Mouse (Mus musculus) forebrain, embryonic 11.5 days (tissue): ENCODE measurements at regions not wholly inside any gene's neighbourhood (a gene's known extent, or its start where the extent isn't known, plus 50 kb on each side); places are given as distances from the start of the nearest gene placed in this dataset.

ENCODE experiments used
- ATAC-seq: fragments of 200-750 bp; cut with Nextera tagmentation; replicated peaks from 2 replicates; pipeline ENCODE4 v1.8.0; 2017; ENCODE audit warnings: moderate TSS enrichment; ENCODE audit not compliant: low FRiP score
- DNase-seq: peaks from one replicate; pipeline ENCODE4 v3.0.0-alpha.2; 2017; ENCODE audit warnings: low spot score
- H3K27ac ChIP-seq: fragments of 300-500 bp; sonication (generic); 2 replicates; pipeline ENCODE4 v1.5.1; 2014; ENCODE audit warnings: low read depth, low read length
- H3K27me3 ChIP-seq: fragments of 300-500 bp; sonication (generic); 2 replicates; pipeline ENCODE4 v1.6.1; 2014; ENCODE audit warnings: mild to moderate bottlenecking, low read length, mixed read lengths; ENCODE audit not compliant: control insufficient read depth, insufficient read depth
- H3K36me3 ChIP-seq: fragments of 300-500 bp; sonication (generic); 2 replicates; pipeline ENCODE4 v1.6.1; 2014; ENCODE audit warnings: mild to moderate bottlenecking, low read length, moderate library complexity, mixed read lengths; ENCODE audit not compliant: control insufficient read depth, insufficient read depth
- H3K4me1 ChIP-seq: fragments of 300-500 bp; sonication (generic); replicated peaks from 2 replicates; pipeline ENCODE4 v1.6.1; 2014; ENCODE audit warnings: low read length, mixed read lengths; ENCODE audit not compliant: control insufficient read depth, insufficient read depth
- H3K4me2 ChIP-seq: fragments of 300-500 bp; sonication (generic); 2 replicates; pipeline ENCODE4 v1.6.1; 2014; ENCODE audit warnings: low read depth, mild to moderate bottlenecking, low read length, moderate library complexity, mixed read lengths; ENCODE audit not compliant: severe bottlenecking
- H3K4me3 ChIP-seq: fragments of 300-500 bp; sonication (generic); 2 replicates; pipeline ENCODE4 v1.5.1; 2014; ENCODE audit warnings: low read depth, low read length
- H3K9ac ChIP-seq: fragments of 300-500 bp; sonication (generic); 2 replicates; pipeline ENCODE4 v1.6.1; 2014; ENCODE audit warnings: low read length
- H3K9me3 ChIP-seq: fragments of 300-500 bp; sonication (generic); 2 replicates; pipeline ENCODE4 v1.6.1; 2016; ENCODE audit warnings: low read length, mixed read lengths; ENCODE audit not compliant: control insufficient read depth
- WGBS: fragments of 180-500 bp; shearing (Covaris S2); extraction: QIAGEN DNeasy Blood & Tissue Kit; methylation state at CpG from one replicate; pipeline ENCODE4 v1.1.7; 2014; 5-methylcytosine and 5-hydroxymethylcytosine counted together

DNA sequence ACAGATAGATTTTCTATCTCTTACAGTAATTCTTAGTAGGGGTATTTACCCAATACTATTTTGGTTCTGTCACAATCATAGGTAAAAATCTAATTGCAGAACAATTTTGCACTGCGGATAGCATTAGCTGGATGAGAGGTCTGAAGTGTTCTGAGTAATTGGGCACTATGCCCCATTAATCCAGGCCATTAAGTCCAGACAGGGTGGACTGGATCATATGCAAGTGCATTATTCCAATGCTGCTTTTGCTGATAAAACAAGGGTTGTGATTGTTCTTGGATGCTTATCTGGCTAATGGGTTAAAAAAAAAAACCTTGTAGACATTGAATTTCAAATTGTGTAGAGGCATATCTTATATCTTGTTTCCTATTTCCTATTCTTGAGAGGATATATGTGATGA lies 1732.6 kb upstream of the Gm6569 start:
- Histone ChIP-seq H3K4me3 (no peak overlapping the region), H3K27ac (no peak overlapping the region), H3K9ac (no peak overlapping the region), H3K36me3 (no peaks in the 10 kb centered on the region), H3K4me1 (no peaks in the 10 kb centered on the region), H3K4me2 (no peak overlapping the region), H3K9me3 (no peaks in the 10 kb centered on the region), H3K27me3 (no peaks in the 10 kb centered on the region)
- ATAC-seq (no peak), DNase-seq (no peak)
- WGBS, result 85% methylated on average over 1 of the region's 1 CpGs

DNA sequence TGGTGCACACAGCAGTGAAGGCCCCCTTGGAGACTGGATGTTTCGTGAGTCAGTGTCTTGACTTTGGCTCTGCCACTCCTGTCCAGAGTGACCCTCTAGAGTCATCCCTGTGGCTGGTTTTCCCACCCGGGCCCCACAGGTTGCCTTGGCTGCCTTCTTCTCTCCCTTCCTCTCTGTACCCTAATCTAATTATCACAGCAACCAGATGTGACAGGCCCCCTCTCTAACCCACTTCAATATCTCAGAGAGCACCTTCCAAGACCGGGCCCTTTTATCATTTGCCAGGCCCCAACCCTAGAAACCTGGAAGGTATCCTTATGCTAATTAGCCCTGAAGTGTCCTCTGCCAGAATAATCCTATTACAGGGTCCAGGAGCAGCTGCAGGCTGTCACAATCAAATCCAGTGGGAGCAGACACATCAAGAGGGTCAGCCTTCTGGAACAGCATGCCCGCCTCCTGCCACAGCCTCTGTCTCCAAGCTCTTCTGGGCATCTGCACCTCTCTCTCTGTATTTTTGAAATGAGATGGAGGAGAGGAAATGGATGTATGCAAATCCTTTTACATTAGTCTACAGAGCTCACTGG lies 1728.4 kb upstream of the Gm6569 start:
- DNase-seq, result no peak

DNA sequence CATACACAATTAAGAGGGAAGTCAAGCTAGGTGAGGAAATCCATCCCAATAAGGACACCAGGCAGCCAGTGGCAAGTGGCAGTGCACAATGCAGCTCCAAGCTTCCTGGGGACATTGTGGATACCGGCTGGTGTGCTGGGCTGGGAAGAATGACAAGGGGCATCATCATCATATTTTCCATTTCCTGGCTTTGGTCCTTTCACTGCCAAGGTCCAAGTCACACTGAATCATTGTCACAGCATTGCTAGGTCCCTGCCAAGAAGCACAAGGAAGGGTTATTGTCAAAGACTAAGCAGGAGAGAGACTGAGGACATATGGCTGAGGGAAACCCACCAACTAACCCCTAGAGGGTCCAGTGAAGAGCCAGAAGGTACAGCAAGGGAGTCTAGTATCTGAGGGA lies 1723.8 kb upstream of the Gm6569 start:
- Histone ChIP-seq H3K9me3 (no peaks in the 10 kb centered on the region), H3K4me3 (no peak overlapping the region), H3K4me2 (no peak overlapping the region), H3K36me3 (no peaks in the 10 kb centered on the region), H3K27ac (no peak overlapping the region), H3K4me1 (no peaks in the 10 kb centered on the region), H3K9ac (no peak overlapping the region), H3K27me3 (no peaks in the 10 kb centered on the region)
- DNase-seq (no peak), ATAC-seq (no peak)
- WGBS, result 95% methylated on average over 1 of the region's 1 CpGs

More for the DNA sequence above, 1728.4 kb upstream of the Gm6569 start:
- no peak overlapping the region for H3K27ac ChIP-seq
- H3K27me3 ChIP-seq, result no peaks in the 10 kb centered on the region
- no peaks in the 10 kb centered on the region for H3K9me3 ChIP-seq
- H3K36me3 ChIP-seq, result no peaks in the 10 kb centered on the region
- no peak overlapping the region for H3K9ac ChIP-seq
- H3K4me2 ChIP-seq, result no peak overlapping the region
- H3K4me1 ChIP-seq, result no peaks in the 10 kb centered on the region
- no peak overlapping the region for H3K4me3 ChIP-seq
- ATAC-seq, result no peak
- WGBS, result 48% methylated on average over 4 of the region's 4 CpGs

DNA sequence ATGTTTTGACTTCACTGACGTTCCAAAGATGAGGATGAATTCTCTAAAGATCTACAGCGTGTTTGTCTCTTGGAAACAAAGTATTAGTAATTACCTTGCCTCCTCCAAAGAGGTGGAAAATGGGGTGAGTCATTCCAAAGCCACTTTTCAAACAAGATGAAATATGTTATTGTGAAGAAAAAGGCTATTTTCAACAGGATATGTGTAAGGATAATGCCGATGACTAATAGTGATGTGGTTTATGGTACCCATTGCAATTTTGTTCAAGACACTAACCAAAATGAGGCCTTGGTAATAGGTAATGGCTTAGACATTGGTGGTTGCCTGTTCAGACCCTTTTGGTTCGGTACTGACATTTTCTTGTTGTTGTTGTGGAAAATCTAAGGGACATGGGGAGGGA lies 1717.6 kb upstream of the Gm6569 start:
- Histone ChIP-seq H3K36me3 (no peaks in the 10 kb centered on the region), H3K9me3 (no peaks in the 10 kb centered on the region), H3K9ac (no peak overlapping the region), H3K4me1 (no peaks in the 10 kb centered on the region), H3K4me3 (no peak overlapping the region), H3K27me3 (no peaks in the 10 kb centered on the region), H3K4me2 (no peak overlapping the region), H3K27ac (no peak overlapping the region)
- ATAC-seq (no peak), DNase-seq (no peak)
- WGBS, result 83% methylated on average over 4 of the region's 4 CpGs

DNA sequence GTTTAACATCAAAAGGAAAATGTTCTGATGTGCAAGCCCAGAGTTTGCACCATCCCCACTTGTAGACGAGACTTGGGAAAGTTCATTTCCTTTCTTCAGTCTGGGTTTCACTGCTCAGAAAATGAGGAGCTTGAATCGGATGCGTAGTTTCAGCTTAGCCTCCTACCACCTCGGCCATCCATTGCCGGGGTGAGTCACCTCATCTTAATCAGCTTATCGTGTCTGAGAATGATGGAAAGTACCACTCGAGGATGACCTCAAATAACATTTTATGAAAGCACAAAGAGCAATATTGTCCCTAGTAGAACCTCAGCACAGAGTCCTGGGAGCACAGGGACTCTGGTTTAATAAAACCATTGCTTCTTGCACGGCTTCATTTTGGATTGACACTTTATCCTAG lies 1700.1 kb upstream of the Gm6569 start:
- Histone ChIP-seq H3K36me3 (no peaks in the 10 kb centered on the region), H3K9ac (no peak overlapping the region), H3K27ac (no peak overlapping the region), H3K9me3 (no peaks in the 10 kb centered on the region), H3K4me1 (no peaks in the 10 kb centered on the region), H3K4me2 (no peak overlapping the region), H3K27me3 (no peaks in the 10 kb centered on the region), H3K4me3 (no peak overlapping the region)
- 82% methylated on average over 8 of the region's 8 CpGs for WGBS
- ATAC-seq, result no peak
- no peak for DNase-seq

DNA sequence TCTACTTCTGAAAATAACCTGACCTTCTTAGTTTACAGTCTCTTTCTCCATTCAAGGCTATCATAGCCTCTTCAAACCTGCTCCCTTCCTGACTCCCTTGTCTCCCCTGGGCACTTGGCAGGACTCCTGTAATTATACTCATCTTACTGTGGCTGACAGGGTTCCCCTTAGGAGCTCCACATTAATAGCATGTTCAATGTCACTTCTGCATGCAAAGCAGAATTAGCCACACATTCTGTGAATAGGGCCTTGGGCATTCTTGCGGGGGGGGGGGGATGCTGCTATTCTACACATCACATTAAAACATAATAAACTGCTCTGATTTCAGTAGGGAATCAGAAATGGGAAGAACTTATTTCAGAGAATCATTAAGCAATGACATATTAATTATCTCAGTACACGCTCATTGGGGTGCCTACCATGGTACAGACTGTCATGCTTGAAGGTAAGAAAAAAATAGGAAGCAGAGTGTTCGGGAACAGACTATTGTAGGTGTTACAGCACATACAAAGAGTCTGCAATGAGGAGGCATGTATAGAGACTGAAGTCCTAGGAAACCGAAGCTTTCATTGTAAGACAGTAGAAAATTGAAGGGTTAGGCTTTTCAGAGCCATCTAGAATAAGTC lies 1698.3 kb upstream of the Gm6569 start:
- no peak for ATAC-seq
- Histone ChIP-seq H3K4me1 (no peaks in the 10 kb centered on the region), H3K9me3 (no peaks in the 10 kb centered on the region), H3K27ac (no peak overlapping the region), H3K4me2 (no peak overlapping the region), H3K27me3 (no peaks in the 10 kb centered on the region), H3K36me3 (no peaks in the 10 kb centered on the region), H3K9ac (no peak overlapping the region), H3K4me3 (no peak overlapping the region)
- DNase-seq, result no peak
- WGBS, result 87% methylated on average over 4 of the region's 4 CpGs

DNA sequence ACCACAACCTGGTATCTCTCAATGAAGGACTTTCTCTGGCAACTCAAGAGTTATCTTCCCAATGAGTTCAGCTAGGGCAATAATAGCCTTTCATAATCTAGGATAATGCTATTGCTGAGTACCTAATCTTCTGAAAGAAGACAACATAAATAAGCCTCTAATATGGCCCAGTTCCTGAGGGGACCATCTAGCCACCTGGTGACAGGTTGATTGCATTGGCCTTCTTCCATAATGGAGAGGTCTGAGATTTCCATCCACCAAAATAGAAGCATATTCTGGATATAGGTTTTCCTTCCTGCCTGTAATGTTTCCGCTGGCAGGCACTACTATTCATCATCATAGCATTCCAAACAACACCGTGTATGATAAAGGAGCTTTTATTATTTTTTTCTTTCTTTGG lies 1694.2 kb upstream of the Gm6569 start:
- ATAC-seq, result no peak
- Histone ChIP-seq H3K4me1 (no peaks in the 10 kb centered on the region), H3K9ac (no peak overlapping the region), H3K4me3 (no peak overlapping the region), H3K4me2 (no peak overlapping the region), H3K27me3 (no peaks in the 10 kb centered on the region), H3K9me3 (no peaks in the 10 kb centered on the region), H3K27ac (no peak overlapping the region), H3K36me3 (no peaks in the 10 kb centered on the region)
- DNase-seq, result no peak
- 95% methylated on average over 2 of the region's 2 CpGs for WGBS

DNA sequence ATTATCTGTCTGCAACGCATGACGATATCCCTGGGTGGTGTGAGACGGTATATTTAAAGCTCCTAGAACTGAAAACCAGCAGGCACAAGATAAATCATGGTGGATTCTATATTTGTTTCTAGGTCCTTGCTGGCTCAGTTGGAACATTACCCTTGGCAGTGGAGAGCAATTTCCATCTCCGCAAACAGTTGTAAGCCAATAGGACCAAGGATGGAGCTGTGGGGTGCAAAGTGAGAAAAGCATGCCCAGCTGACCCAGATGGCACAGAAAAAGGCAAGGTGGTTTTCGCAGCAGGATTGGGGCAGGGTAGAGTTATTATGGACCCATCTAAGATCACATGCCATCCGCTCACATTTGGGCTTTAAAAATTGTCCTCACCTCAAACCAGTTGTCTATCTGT lies 1683.8 kb upstream of the Gm6569 start:
- ATAC-seq (no peak), DNase-seq (no peak)
- H3K27ac ChIP-seq, result no peak overlapping the region
- 88% methylated on average over 6 of the region's 6 CpGs for WGBS
- no peaks in the 10 kb centered on the region for H3K36me3 ChIP-seq
- no peaks in the 10 kb centered on the region for H3K4me1 ChIP-seq
- no peak overlapping the region for H3K9ac ChIP-seq
- H3K4me3 ChIP-seq, result no peak overlapping the region
- no peak overlapping the region for H3K4me2 ChIP-seq
- H3K27me3 ChIP-seq, result no peaks in the 10 kb centered on the region
- H3K9me3 ChIP-seq, result no peaks in the 10 kb centered on the region

DNA sequence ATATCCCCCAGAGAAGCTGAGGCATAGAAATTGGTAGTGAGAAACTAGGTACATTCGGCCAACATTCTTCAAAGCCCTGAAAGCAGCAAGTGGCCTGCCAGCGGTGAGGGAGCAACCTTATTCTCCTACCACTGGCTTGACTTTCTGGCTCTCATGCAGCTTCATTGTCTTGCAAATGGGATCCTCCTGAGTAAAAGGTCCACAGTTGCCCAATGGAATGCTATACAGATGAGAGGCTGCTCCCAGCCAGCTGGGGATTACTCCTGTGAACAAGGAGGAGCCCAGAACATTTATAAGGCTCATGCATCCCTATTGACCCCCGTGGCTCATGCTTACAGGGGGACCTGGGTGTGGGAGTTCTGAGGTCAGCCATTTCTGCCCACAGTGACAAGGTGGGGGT lies 1675.9 kb upstream of the Gm6569 start:
- no peak overlapping the region for H3K4me2 ChIP-seq
- no peak overlapping the region for H3K4me3 ChIP-seq
- no peaks in the 10 kb centered on the region for H3K9me3 ChIP-seq
- H3K36me3 ChIP-seq, result no peaks in the 10 kb centered on the region
- ATAC-seq (no peak), DNase-seq (no peak)
- no peaks in the 10 kb centered on the region for H3K27me3 ChIP-seq
- WGBS, result 40% methylated on average over 3 of the region's 3 CpGs
- H3K9ac ChIP-seq, result no peak overlapping the region
- H3K27ac ChIP-seq, result no peak overlapping the region
- no peaks in the 10 kb centered on the region for H3K4me1 ChIP-seq
